Mouse (Mus musculus): ENCODE measurements around the gene Nutm2.
A peak's percentile ranks its signal among the peaks of the same experiment; 100 is the strongest.
"Not testable (repeated sequence)": the region's sequence is repeated elsewhere in the genome, so short reads cannot be mapped to it uniquely, and the experiment has no call there.

The Nutm2 gene

GRCm38 (mm10) chr13:50467007-50467406 is at the start of gene Nutm2:
Gene Nutm2, plus strand, starts transcription at chr13:50467307.
- no peak for DNase-seq (ENCODE audit: low read depth in 2 of 2, low spot score in 2 of 2)

- DNase-seq (ENCODE audit: low read depth in 2 of 2, low spot score in 2 of 2): peak; percentile 18 to 22
Observed at GRCm38 (mm10) chr13:50417389-50418183, 49.5 kb upstream of the Nutm2 start, which contains the start of gene Fbxw17. Gene Fbxw17, plus strand, starts transcription at chr13:50417864.

GRCm38 (mm10) chr13:50418421-50418820 is 48.7 kb upstream of the Nutm2 start:
- DNase-seq (ENCODE audit: low read depth in 2 of 2, low spot score in 2 of 2): no peak

- no peak for DNase-seq (ENCODE audit: low read depth in 2 of 2, low spot score in 2 of 2)
Observed at GRCm38 (mm10) chr13:50423625-50424209, 43.4 kb upstream of the Nutm2 start.

GRCm38 (mm10) chr13:50424517-50424916 is 42.6 kb upstream of the Nutm2 start:
- no peak for DNase-seq (ENCODE audit: low read depth in 2 of 2, low spot score in 2 of 2)

DNA sequence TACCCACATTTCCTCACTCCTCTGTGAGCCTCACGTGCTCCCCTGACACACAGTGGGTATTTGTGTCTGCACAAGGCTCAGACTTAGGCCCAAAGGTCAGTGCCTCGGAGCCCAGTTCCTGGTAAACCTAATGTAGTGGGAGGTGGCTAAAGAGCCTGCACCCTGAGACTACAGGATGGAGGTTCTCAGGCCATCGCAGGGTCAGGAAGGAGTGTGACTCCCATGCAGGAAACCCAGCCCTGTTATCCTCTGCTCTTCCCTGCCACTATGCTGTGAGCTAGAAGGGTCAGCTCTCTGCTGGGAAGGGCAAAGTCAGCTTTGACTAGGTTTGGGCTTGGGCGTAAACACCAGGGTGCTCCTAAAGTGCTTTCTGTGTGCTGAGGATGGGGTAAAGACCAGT is 40.4 kb upstream of the Nutm2 start:
- DNase-seq (ENCODE audit: low read depth in 2 of 2, low spot score in 2 of 2): no peak

GRCm38 (mm10) chr13:50443812-50444211 is 23.3 kb upstream of the Nutm2 start, which contains the start of gene Gm47429:
Gene Gm47429, minus strand, starts transcription at chr13:50443912.
- DNase-seq (ENCODE audit: low read depth in 2 of 2, low spot score in 2 of 2): no peak

DNA sequence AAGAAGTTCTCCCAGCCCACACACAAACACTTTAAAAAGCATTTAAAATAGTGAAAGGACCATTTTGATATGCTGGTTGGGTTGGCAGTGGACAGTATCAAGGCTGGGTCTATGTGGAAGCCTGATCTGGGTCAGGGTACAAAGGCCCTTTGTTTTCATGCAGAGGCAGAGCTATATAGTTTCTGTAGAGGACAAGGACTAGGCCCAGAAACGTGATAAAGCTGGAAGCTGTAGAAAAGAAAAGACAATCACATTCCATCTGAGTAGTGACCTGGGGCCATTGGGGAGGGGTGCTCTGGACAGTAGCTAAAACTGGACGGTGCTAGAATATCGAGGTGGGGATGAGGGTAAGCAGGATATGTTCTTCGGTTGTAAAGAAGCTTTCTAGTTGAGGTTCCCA is 21.8 kb upstream of the Nutm2 start:
- no peak for DNase-seq (ENCODE audit: low read depth in 2 of 2, low spot score in 2 of 2)

DNA sequence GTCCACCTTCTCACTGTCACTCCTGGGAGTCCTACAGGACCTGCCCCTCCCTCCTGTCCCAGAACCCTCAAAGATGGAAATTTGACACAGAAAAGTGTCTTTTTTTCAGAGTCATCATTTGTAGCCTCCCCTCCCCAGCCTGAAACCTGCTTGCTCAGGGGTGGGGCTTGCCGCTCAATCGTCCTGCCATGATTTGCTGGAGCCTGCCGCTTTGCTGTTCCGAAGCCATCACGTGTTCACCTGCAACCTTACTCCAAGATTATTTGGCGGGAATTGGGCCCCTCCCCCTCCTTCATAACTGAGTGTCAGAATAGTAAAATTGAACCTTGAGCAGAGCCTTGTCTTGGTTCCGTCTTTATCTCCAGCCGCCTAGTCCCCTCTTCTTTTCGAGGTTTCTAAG is 14.8 kb upstream of the Nutm2 start:
- DNase-seq (ENCODE audit: low read depth in 2 of 2, low spot score in 2 of 2): not testable (repeated sequence)

DNA sequence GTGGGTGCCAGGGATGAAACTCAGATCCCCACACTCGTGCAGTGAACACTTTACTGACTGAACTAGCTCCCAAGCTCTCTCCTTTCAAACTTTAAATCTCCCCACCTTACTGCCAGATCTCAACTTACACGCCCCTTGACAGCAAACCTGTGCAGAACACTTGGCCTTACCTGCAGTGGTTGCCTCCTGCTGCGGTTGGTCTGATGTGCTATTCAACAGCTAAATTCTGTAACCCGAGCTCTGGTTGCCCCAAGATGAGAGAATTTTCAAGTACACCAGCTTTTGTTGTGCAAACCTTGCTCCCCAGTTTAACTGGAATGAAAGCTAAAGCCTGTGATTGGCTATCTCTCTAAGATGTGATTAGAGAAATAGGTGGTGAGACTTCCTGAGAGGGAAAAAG is 13.7 kb upstream of the Nutm2 start:
- no peak for DNase-seq (ENCODE audit: low read depth in 2 of 2, low spot score in 2 of 2)

- DNase-seq (ENCODE audit: low read depth in 2 of 2, low spot score in 2 of 2): not testable (repeated sequence)
Observed at GRCm38 (mm10) chr13:50460433-50460832, 6.7 kb upstream of the Nutm2 start.

- DNase-seq (ENCODE audit: low read depth in 2 of 2, low spot score in 2 of 2): no peak
Observed at GRCm38 (mm10) chr13:50464621-50465562, 2.2 kb upstream of the Nutm2 start.

- not testable (repeated sequence) for DNase-seq (ENCODE audit: low read depth in 2 of 2, low spot score in 2 of 2)
Observed at GRCm38 (mm10) chr13:50488510-50488909, 21.4 kb downstream of the Nutm2 start.

GRCm38 (mm10) chr13:50510470-50511343 is 43.6 kb downstream of the Nutm2 start:
- DNase-seq (ENCODE audit: low read depth in 2 of 2, low spot score in 2 of 2): not testable (repeated sequence)

Data from CD8-positive naive resting alpha-beta T cell, adult 2 months (primary cell).